Mouse (Mus musculus): Measurements from ENCODE around the gene Sytl3. TPM values are rescaled to one million over a fixed set of nuclear protein-coding genes. Genes with fewer than 3 reads are reported as not detected.

Gene Sytl3
- total and polyA plus RNA-seq, 3 experiments: 0.16 to 0.34 (median 0.23) TPM

DNA sequence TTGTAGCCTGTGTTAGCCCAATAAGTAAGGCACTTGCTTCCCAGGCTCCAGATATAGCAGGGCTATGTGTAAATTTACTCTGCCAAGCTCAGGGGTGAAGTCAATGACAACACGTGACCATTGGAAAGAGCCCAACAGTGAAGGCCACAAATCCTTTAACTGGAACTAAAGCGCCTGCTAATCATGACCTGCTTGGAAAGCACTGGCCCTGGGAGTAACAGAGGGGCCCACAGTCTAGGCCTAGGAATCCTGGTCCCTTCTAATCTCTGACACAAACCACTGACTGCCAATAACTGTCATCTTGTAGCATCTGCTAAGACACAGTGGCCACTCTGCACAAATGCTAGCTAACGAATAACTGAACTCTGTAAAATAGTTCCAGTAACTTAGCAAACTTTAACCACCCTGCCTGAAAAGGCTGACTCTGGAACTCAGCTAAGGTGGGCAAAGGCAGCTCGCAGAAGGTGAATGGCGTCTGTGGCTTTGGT is 109.5 kb downstream of the Sytl3 start:
- H3K9ac ChIP-seq (ENCODE audit: low read depth, low read length): no peak overlapping the region

DNA sequence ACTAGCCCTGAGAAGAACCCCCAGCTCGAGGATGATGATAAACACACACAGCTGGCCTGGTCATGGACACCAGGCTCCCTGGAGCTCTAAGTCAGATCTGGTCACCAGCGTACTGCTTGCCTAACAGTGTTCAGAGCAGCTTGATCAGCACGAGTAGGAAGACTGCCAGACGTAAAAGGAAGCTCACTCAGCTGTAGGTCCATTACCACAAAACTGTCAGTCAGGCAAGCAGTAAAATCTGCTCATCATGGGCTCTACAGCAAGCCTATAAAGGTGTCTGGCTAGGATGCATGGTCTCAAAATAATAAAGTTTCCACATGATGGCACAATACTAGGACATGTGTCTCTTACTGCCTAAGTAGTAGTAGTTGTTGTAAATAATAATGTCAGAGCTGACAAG is 110.7 kb downstream of the Sytl3 start:
- Histone ChIP-seq H3K4me1 (ENCODE audit: control insufficient read depth, insufficient read depth, low read length) (peaks cover 16% of the 10 kb centered on the region), H3K27ac (peak overlapping the region; percentile 26; the same call in 1 of the 2 replicates), H3K36me3 (ENCODE audit: control insufficient read depth, insufficient read depth, low read length) (peaks cover 4% of the 10 kb centered on the region; the same call in 1 of the 2 replicates), H3K9ac (ENCODE audit: low read depth, low read length) (no peak overlapping the region), H3K79me2 (replicated peaks; ENCODE audit: control insufficient read depth, insufficient read depth, low read length) (0 out of 2 replicates have a peak, but pooled peaks cover 2% of the 10 kb centered on the region), H3K27me3 (ENCODE audit: control insufficient read depth, insufficient read depth, low read length) (no peaks in the 10 kb centered on the region), H3K4me3 (no peak overlapping the region)
- intact Hi-C loops (cut with DNase I): no loop called here
- 33% methylated on average over 4 of the region's 4 CpGs for WGBS
- DNase-seq: no peak
- TF ChIP-seq EP300 (IDR thresholded peaks at IDR 0.05; ENCODE audit: insufficient read depth, low read depth, low read length) (no peak), POLR2A (IDR thresholded peaks at IDR 0.05; ENCODE audit: insufficient read depth, low read depth, low read length) (no peak), CTCF (IDR thresholded peaks at IDR 0.05) (no peak)

More for the DNA sequence above, 109.5 kb downstream of the Sytl3 start:
- peak overlapping the region; percentile 54 for H3K27ac ChIP-seq
- H3K4me1 ChIP-seq (ENCODE audit: control insufficient read depth, insufficient read depth, low read length): peaks cover 15% of the 10 kb centered on the region
- no peak overlapping the region for H3K4me3 ChIP-seq
- no peak for TF ChIP-seq POLR2A (IDR thresholded peaks at IDR 0.05; ENCODE audit: insufficient read depth, low read depth, low read length)
- TF ChIP-seq CTCF (IDR thresholded peaks at IDR 0.05): no peak
- TF ChIP-seq EP300 (IDR thresholded peaks at IDR 0.05; ENCODE audit: insufficient read depth, low read depth, low read length): no peak
- peaks cover 7% of the 10 kb centered on the region; the same call in 1 of the 2 replicates for H3K36me3 ChIP-seq (ENCODE audit: control insufficient read depth, insufficient read depth, low read length)
- no peaks in the 10 kb centered on the region for H3K27me3 ChIP-seq (ENCODE audit: control insufficient read depth, insufficient read depth, low read length)
- DNase-seq: peak in 1 of 2 experiments; percentile 60
- 0 out of 2 replicates have a peak, but pooled peaks cover 2% of the 10 kb centered on the region for H3K79me2 ChIP-seq (replicated peaks; ENCODE audit: control insufficient read depth, insufficient read depth, low read length)
- intact Hi-C loops (cut with DNase I): no loop called here
- 58% methylated on average over 5 of the region's 5 CpGs for WGBS

DNA sequence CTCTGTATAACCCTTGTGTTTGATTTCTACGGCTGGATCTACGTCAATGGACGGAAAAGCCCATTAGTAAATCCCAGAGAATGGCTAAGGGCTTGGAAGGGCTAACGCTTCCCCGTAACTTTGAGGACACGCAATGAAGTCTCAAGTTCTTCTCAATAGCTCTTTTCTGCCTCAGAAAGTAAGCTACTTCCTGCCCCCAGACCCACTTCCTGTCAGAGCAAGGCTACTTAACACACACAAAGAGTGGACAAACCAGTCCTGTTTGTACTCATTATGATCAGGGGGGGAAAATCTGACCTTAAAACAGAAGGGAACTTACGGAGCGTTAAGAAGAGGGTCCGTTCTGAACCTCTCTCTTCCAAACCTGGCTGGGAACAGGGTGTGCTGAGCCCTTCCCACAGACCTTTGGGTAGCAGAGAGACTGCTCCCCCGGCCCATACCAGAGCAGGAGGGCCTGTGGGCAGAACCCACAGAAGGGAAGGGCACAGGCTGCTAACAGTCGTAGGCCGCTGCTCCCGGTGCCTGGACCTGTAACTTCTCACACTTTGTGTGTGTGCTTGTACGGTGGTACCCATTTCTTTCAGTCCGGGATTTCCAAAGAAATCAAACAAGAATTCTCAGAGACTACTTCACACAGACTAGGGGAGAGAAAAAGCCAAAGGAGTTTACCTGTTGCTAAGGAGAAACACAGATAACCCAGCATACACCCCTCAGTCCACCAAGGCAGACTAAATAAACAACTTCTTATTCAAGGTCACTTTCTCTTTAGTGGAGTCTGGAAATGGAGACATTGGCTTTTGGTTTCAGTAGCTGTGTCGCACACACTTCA is 113.0 kb downstream of the Sytl3 start:
- DNase-seq: no peak
- Histone ChIP-seq H3K4me3 (no peak overlapping the region), H3K27ac (peak overlapping the region; percentile 12; the same call in 1 of the 2 replicates), H3K79me2 (replicated peaks; ENCODE audit: control insufficient read depth, insufficient read depth, low read length) (peaks cover 4% of the 10 kb centered on the region; the same call in 1 of the 2 replicates), H3K9ac (ENCODE audit: low read depth, low read length) (0 out of 2 replicates have a peak overlapping the region, but pooled peaks have one; percentile 26), H3K27me3 (ENCODE audit: control insufficient read depth, insufficient read depth, low read length) (no peaks in the 10 kb centered on the region), H3K4me1 (ENCODE audit: control insufficient read depth, insufficient read depth, low read length) (peaks cover 10% of the 10 kb centered on the region), H3K36me3 (ENCODE audit: control insufficient read depth, insufficient read depth, low read length) (0 out of 2 replicates have a peak, but pooled peaks cover 1% of the 10 kb centered on the region)
- no peak for TF ChIP-seq EP300 (IDR thresholded peaks at IDR 0.05; ENCODE audit: insufficient read depth, low read depth, low read length)
- 73% methylated on average over 16 of the region's 16 CpGs for WGBS
- intact Hi-C loops (cut with DNase I): no loop called here

DNA sequence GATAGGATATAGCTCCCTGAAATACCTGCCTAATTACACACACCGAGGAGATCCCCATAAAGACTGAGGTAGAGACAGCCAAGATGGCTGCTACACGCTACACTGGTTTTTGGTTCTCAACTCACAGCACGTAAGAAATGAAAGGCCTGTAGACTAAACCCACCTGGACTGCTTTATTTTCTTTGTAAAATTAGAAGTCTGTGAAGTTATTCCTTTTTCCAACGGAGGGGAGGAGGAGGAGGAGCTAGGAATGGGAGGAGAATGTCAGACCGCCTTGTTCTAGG is 113.5 kb downstream of the Sytl3 start:
- Histone ChIP-seq H3K27ac (no peak overlapping the region), H3K4me3 (no peak overlapping the region), H3K27me3 (ENCODE audit: control insufficient read depth, insufficient read depth, low read length) (no peaks in the 10 kb centered on the region), H3K9ac (ENCODE audit: low read depth, low read length) (no peak overlapping the region), H3K36me3 (ENCODE audit: control insufficient read depth, insufficient read depth, low read length) (no peaks in the 10 kb centered on the region), H3K4me1 (ENCODE audit: control insufficient read depth, insufficient read depth, low read length) (peaks cover 10% of the 10 kb centered on the region), H3K79me2 (replicated peaks; ENCODE audit: control insufficient read depth, insufficient read depth, low read length) (peaks cover 4% of the 10 kb centered on the region; the same call in 1 of the 2 replicates)
- no peak for TF ChIP-seq POLR2A (IDR thresholded peaks at IDR 0.05; ENCODE audit: insufficient read depth, low read depth, low read length)
- no peak for DNase-seq
- intact Hi-C loops (cut with DNase I): no loop called here
- 76% methylated on average over 5 of the region's 5 CpGs for WGBS

DNA sequence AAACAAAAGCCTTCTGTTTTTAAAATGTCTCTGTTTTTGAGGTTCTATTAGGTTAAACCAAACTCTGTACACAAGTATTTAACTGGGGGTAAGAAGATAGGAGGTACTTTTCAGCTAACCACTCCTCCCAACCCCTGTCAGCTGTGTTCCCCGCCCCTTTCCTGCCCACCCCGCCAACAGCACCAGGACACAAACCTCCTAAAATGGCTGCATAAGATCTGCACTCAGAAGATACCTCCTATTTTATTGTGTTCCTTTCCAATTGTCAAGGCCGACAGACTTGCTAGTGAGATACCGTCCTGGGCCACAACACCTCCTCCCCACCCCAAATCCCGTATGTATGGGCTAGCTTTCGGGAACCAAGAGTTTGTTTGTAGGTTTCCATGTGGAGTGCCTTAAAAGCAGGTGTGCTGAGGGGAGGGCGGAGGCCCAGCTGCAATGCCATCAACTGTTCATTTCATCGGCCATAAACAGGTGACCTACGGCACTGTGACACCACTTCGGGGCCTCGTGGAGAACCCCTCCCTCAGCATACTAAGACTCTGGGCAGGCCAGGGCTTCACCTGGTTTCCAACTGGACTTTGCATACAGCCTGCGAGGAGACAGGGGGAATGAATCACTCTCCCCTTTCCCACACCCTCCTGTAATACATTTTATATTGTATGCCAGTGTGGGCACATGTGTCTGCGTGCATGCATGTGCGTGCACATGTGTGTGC is 114.5 kb downstream of the Sytl3 start:
- Histone ChIP-seq H3K27me3 (ENCODE audit: control insufficient read depth, insufficient read depth, low read length) (no peaks in the 10 kb centered on the region), H3K4me3 (no peak overlapping the region), H3K79me2 (replicated peaks; ENCODE audit: control insufficient read depth, insufficient read depth, low read length) (peaks cover 4% of the 10 kb centered on the region; the same call in 1 of the 2 replicates), H3K36me3 (ENCODE audit: control insufficient read depth, insufficient read depth, low read length) (no peaks in the 10 kb centered on the region), H3K27ac (no peak overlapping the region), H3K9ac (ENCODE audit: low read depth, low read length) (no peak overlapping the region), H3K4me1 (ENCODE audit: control insufficient read depth, insufficient read depth, low read length) (peaks cover 9% of the 10 kb centered on the region; the same call in 1 of the 2 replicates)
- WGBS: 79% methylated on average over 14 of the region's 14 CpGs
- no peak for DNase-seq
- intact Hi-C loops (cut with DNase I): no loop called here
- TF ChIP-seq EP300 (IDR thresholded peaks at IDR 0.05; ENCODE audit: insufficient read depth, low read depth, low read length) (no peak), CTCF (IDR thresholded peaks at IDR 0.05) (no peak), POLR2A (IDR thresholded peaks at IDR 0.05; ENCODE audit: insufficient read depth, low read depth, low read length) (no peak)
